Mouse (Mus musculus): ENCODE measurements around the gene Arf1.

GRCm38 (mm10) chr11:59162443-59163254 lies 65.4 kb downstream of the Arf1 start:
- TF ChIP-seq CTCF (IDR thresholded peaks at IDR 0.05; ENCODE audit: low read depth, low read length) (no peak), GATA1 (IDR thresholded peaks at IDR 0.05; ENCODE audit: borderline replicate concordance, low read length) (no peak)
